Mouse (Mus musculus): ENCODE data around the gene Kcnab2. TPM values are rescaled to one million over a fixed set of nuclear protein-coding genes. Genes with fewer than 3 reads are reported as not detected.

Gene Kcnab2
- polyA plus RNA-seq, 1 experiment from 2014 or later, result 11.0 TPM

DNA sequence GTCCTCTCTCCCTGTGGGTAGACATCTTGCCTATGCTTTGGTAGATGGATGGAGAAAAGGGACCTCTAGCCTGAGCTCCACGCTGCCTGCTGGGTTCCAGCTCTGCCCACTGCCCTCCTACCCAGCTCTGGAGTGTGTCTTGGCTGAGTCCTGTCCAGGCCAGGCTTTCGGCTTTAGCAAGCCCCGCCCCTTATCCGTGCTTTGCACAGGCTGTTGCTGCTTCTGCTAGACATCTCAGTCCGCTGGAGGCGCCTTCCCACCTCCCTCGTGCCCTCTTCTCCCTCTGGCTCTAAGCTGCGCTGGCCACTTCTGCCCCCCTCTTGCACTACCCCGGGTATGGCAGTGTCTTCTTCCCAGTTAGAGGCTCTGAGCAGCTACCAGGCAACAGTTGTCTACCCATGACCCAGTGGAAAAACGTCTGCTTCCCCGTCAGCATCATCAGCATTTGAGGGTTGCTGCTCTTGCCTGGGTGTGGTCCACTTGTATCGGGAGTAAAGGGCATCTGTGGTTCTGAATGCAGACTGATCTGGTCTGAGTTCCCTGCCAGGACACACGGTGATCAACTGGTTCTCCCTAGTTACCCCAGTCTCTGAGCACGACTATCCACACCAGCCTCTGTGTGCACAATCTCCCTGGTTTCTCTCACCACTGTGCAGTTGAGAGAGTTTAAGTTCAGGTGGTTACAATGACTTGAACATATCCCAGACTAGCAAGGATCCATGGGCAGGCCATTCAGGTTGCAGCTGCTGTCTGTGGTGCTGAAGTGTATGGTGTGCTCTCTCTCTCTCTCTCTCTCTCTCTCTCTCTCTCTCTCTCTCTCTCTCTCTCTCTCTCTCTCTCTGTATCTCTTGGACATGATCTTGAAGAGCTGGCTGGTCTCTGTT, 126.0 kb downstream of the Kcnab2 start:
- H3K27ac ChIP-seq (ENCODE audit: low read depth, low read length), result no peak overlapping the region
- no peaks in the 10 kb centered on the region for H3K36me3 ChIP-seq (ENCODE audit: control insufficient read depth, insufficient read depth, low read length)
- H3K4me1 ChIP-seq (ENCODE audit: control insufficient read depth, insufficient read depth, low read length), result peaks cover 5% of the 10 kb centered on the region
- no peak overlapping the region for H3K4me3 ChIP-seq (ENCODE audit: low read depth, low read length)
- no peak overlapping the region for H3K9ac ChIP-seq (ENCODE audit: low read length)
- ATAC-seq (ENCODE audit: low FRiP score) (peak; percentile 56; the same call in 1 of the 2 replicates), DNase-seq (ENCODE audit: low spot score, missing footprints) (no peak)
- H3K9me3 ChIP-seq (ENCODE audit: control insufficient read depth, low read length), result no peaks in the 10 kb centered on the region
- peaks cover 7% of the 10 kb centered on the region for H3K27me3 ChIP-seq (ENCODE audit: control insufficient read depth, insufficient read depth, low read length)
- no peak overlapping the region for H3K4me2 ChIP-seq
- 10% methylated on average over 14 of the region's 14 CpGs for WGBS

- Histone ChIP-seq H3K36me3 (ENCODE audit: control insufficient read depth, insufficient read depth, low read length) (no peaks in the 10 kb centered on the region), H3K27ac (ENCODE audit: low read depth, low read length) (no peak overlapping the region), H3K4me3 (ENCODE audit: low read depth, low read length) (no peak overlapping the region), H3K4me2 (no peak overlapping the region), H3K4me1 (ENCODE audit: control insufficient read depth, insufficient read depth, low read length) (peaks cover 5% of the 10 kb centered on the region), H3K9ac (ENCODE audit: low read length) (no peak overlapping the region), H3K27me3 (ENCODE audit: control insufficient read depth, insufficient read depth, low read length) (peaks cover 7% of the 10 kb centered on the region), H3K9me3 (ENCODE audit: control insufficient read depth, low read length) (no peaks in the 10 kb centered on the region)
- DNase-seq (ENCODE audit: low spot score, missing footprints) (no peak), ATAC-seq (ENCODE audit: low FRiP score) (peak; percentile 20; the same call in 1 of the 2 replicates)
- WGBS, result 34% methylated on average over 8 of the region's 8 CpGs
These were observed 126.8 kb downstream of the Kcnab2 start for GRCm38 (mm10) chr4:152350722-152351421.

GRCm38 (mm10) chr4:152349837-152350381, 127.8 kb downstream of the Kcnab2 start:
- Histone ChIP-seq H3K4me1 (ENCODE audit: control insufficient read depth, insufficient read depth, low read length) (peaks cover 5% of the 10 kb centered on the region), H3K36me3 (ENCODE audit: control insufficient read depth, insufficient read depth, low read length) (no peaks in the 10 kb centered on the region), H3K9me3 (ENCODE audit: control insufficient read depth, low read length) (no peaks in the 10 kb centered on the region), H3K4me2 (peak overlapping the region; percentile 15; the same call in 1 of the 2 replicates), H3K9ac (ENCODE audit: low read length) (peak overlapping the region; percentile 18; the same call in 1 of the 2 replicates), H3K27me3 (ENCODE audit: control insufficient read depth, insufficient read depth, low read length) (peaks cover 7% of the 10 kb centered on the region), H3K27ac (ENCODE audit: low read depth, low read length) (no peak overlapping the region), H3K4me3 (ENCODE audit: low read depth, low read length) (no peak overlapping the region)
- ATAC-seq (ENCODE audit: low FRiP score) (no peak), DNase-seq (ENCODE audit: low spot score, missing footprints) (no peak)
- WGBS, result 16% methylated on average over 14 of the region's 17 CpGs

GRCm38 (mm10) chr4:152345120-152345889, 132.4 kb downstream of the Kcnab2 start:
- ATAC-seq (ENCODE audit: low FRiP score) (no peak), DNase-seq (ENCODE audit: low spot score, missing footprints) (no peak)
- no peaks in the 10 kb centered on the region for H3K36me3 ChIP-seq (ENCODE audit: control insufficient read depth, insufficient read depth, low read length)
- 64% methylated on average over 7 of the region's 7 CpGs for WGBS
- H3K9me3 ChIP-seq (ENCODE audit: control insufficient read depth, low read length), result no peaks in the 10 kb centered on the region
- H3K27ac ChIP-seq (ENCODE audit: low read depth, low read length), result no peak overlapping the region
- H3K27me3 ChIP-seq (ENCODE audit: control insufficient read depth, insufficient read depth, low read length), result peaks cover 13% of the 10 kb centered on the region
- H3K9ac ChIP-seq (ENCODE audit: low read length), result no peak overlapping the region
- no peak overlapping the region for H3K4me2 ChIP-seq
- no peak overlapping the region for H3K4me3 ChIP-seq (ENCODE audit: low read depth, low read length)
- H3K4me1 ChIP-seq (ENCODE audit: control insufficient read depth, insufficient read depth, low read length), result peaks cover 3% of the 10 kb centered on the region; the same call in 1 of the 2 replicates

GRCm38 (mm10) chr4:152344651-152345050, 133.0 kb downstream of the Kcnab2 start:
- Histone ChIP-seq H3K4me1 (ENCODE audit: control insufficient read depth, insufficient read depth, low read length) (peaks cover 3% of the 10 kb centered on the region), H3K4me3 (ENCODE audit: low read depth, low read length) (no peak overlapping the region), H3K4me2 (no peak overlapping the region), H3K27ac (ENCODE audit: low read depth, low read length) (no peak overlapping the region), H3K27me3 (ENCODE audit: control insufficient read depth, insufficient read depth, low read length) (peaks cover 19% of the 10 kb centered on the region), H3K36me3 (ENCODE audit: control insufficient read depth, insufficient read depth, low read length) (no peaks in the 10 kb centered on the region), H3K9ac (ENCODE audit: low read length) (no peak overlapping the region), H3K9me3 (ENCODE audit: control insufficient read depth, low read length) (no peaks in the 10 kb centered on the region)
- ATAC-seq (ENCODE audit: low FRiP score), result no peak
- 72% methylated on average over 7 of the region's 7 CpGs for WGBS
- no peak for DNase-seq (ENCODE audit: low spot score, missing footprints)

GRCm38 (mm10) chr4:152343296-152343695, 134.4 kb downstream of the Kcnab2 start:
- Histone ChIP-seq H3K27ac (ENCODE audit: low read depth, low read length) (no peak overlapping the region), H3K4me3 (ENCODE audit: low read depth, low read length) (no peak overlapping the region), H3K4me1 (ENCODE audit: control insufficient read depth, insufficient read depth, low read length) (peaks cover 14% of the 10 kb centered on the region), H3K27me3 (ENCODE audit: control insufficient read depth, insufficient read depth, low read length) (peaks cover 30% of the 10 kb centered on the region), H3K9me3 (ENCODE audit: control insufficient read depth, low read length) (no peaks in the 10 kb centered on the region), H3K36me3 (ENCODE audit: control insufficient read depth, insufficient read depth, low read length) (no peaks in the 10 kb centered on the region), H3K4me2 (no peak overlapping the region), H3K9ac (ENCODE audit: low read length) (no peak overlapping the region)
- WGBS, result 15% methylated on average over 5 of the region's 5 CpGs
- ATAC-seq (ENCODE audit: low FRiP score), result no peak
- DNase-seq (ENCODE audit: low spot score, missing footprints), result peak; percentile 91

Other genes with a start within 250 kb of the Kcnab2 start
- gene Gpr153, start 203.6 kb downstream of the Kcnab2 start, polyA plus RNA-seq (2014; fragmentation: Nextera tagmentation; extraction: Ambion mirVana), result 7.4 and 9.5 TPM in 2 replicates
- gene Hes3, start 186.2 kb downstream of the Kcnab2 start, polyA plus RNA-seq (2014; fragmentation: Nextera tagmentation; extraction: Ambion mirVana), result 8.6 and 12.6 TPM in 2 replicates
- gene Icmt, start 180.6 kb downstream of the Kcnab2 start, polyA plus RNA-seq (2014; fragmentation: Nextera tagmentation; extraction: Ambion mirVana), result 18.1 and 19.8 TPM in 2 replicates
- 1.1 and 1.7 TPM in 2 replicates for gene Rnf207, start 158.9 kb downstream of the Kcnab2 start, polyA plus RNA-seq (2014; fragmentation: Nextera tagmentation; extraction: Ambion mirVana)
- 357 and 368 TPM in 2 replicates for gene Rpl22, start 152.1 kb downstream of the Kcnab2 start, polyA plus RNA-seq (2014; fragmentation: Nextera tagmentation; extraction: Ambion mirVana)
- gene Chd5, start 139.2 kb downstream of the Kcnab2 start, polyA plus RNA-seq (2014; fragmentation: Nextera tagmentation; extraction: Ambion mirVana), result 0.56 and 0.66 TPM in 2 replicates
- gene Nphp4, start 1.2 kb downstream of the Kcnab2 start, polyA plus RNA-seq (2014; fragmentation: Nextera tagmentation; extraction: Ambion mirVana), result 4.4 and 4.8 TPM in 2 replicates

Measured in midbrain, embryonic 11.5 days (tissue).